Mouse (Mus musculus): ENCODE results near the gene Rnf169. TPM values are rescaled to one million over a fixed set of nuclear protein-coding genes. Genes with fewer than 3 reads are reported as not detected.

The Rnf169 gene
- polyA plus RNA-seq, 1 experiment from 2014 or later: 1.8 TPM

GRCm38 (mm10) chr7:99892351-99892750 is 87.9 kb downstream of the Rnf169 start:
- no peak for TF ChIP-seq EP300 (optimal IDR thresholded peaks at IDR 0.05)
- TF ChIP-seq CTCF (IDR thresholded peaks at IDR 0.05; ENCODE audit: low read depth): no peak
- 72% methylated on average over 2 of the region's 2 CpGs for WGBS
- Histone ChIP-seq H3K4me3 (ENCODE audit: low read depth, low read length) (no peak overlapping the region), H3K4me2 (replicated peaks; ENCODE audit: low read depth) (no peak overlapping the region), H3K9ac (ENCODE audit: low read length) (no peak overlapping the region), H3K4me1 (replicated peaks; ENCODE audit: control insufficient read depth, insufficient read depth) (no peaks in the 10 kb centered on the region), H3K27ac (replicated peaks) (no peak overlapping the region), H3K36me3 (ENCODE audit: control insufficient read depth, insufficient read depth, low read length) (no peaks in the 10 kb centered on the region), H3K9me3 (ENCODE audit: control insufficient read depth, low read length) (no peaks in the 10 kb centered on the region), H3K27me3 (ENCODE audit: control insufficient read depth, insufficient read depth, low read length) (no peaks in the 10 kb centered on the region)
- ATAC-seq (ENCODE audit: low FRiP score, low TSS enrichment): no peak
- DNase-seq (ENCODE audit: low spot score): no peak

GRCm38 (mm10) chr7:99891471-99891870 is 88.8 kb downstream of the Rnf169 start:
- 64% methylated on average over 3 of the region's 3 CpGs for WGBS
- ATAC-seq (ENCODE audit: low FRiP score, low TSS enrichment) (no peak), DNase-seq (ENCODE audit: low spot score) (no peak)
- Histone ChIP-seq H3K9me3 (ENCODE audit: control insufficient read depth, low read length) (no peaks in the 10 kb centered on the region), H3K4me1 (replicated peaks; ENCODE audit: control insufficient read depth, insufficient read depth) (no peaks in the 10 kb centered on the region), H3K9ac (ENCODE audit: low read length) (no peak overlapping the region), H3K27ac (replicated peaks) (no peak overlapping the region), H3K36me3 (ENCODE audit: control insufficient read depth, insufficient read depth, low read length) (no peaks in the 10 kb centered on the region), H3K4me3 (ENCODE audit: low read depth, low read length) (no peak overlapping the region), H3K4me2 (replicated peaks; ENCODE audit: low read depth) (no peak overlapping the region), H3K27me3 (ENCODE audit: control insufficient read depth, insufficient read depth, low read length) (no peaks in the 10 kb centered on the region)
- no peak for TF ChIP-seq EP300 (optimal IDR thresholded peaks at IDR 0.05)
- 0 out of 2 replicates have a peak, but pooled peaks have one; percentile 29 for TF ChIP-seq CTCF (IDR thresholded peaks at IDR 0.05; ENCODE audit: low read depth)

DNA sequence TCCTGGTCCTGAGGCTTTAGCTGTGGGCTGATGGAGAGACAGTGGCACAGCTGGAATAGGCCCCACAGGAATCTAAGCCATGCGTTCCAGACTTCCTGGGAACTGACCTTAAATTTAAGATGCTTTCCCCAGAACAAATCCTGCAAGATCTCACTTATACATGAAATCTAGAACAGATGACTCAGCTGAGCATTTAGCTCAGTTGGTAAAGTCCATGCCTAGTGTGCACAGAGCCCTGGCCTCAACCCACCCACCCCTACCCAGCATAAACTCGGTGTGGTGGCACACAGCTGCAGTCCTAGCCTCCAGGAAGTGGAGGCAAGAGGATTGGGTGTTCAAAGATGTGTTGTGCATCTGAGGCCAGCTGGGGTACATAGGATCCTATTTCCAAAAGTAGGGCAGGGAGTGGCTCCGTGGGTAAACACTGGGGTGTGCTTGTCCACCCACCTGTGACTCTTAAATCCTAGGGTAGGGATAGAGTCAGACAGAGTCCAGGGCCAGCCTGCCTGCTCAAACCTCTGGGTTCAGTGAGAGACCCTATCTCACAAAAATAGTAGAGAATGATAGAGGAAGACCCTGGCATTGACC is 90.0 kb downstream of the Rnf169 start:
- 60% methylated on average over 3 of the region's 3 CpGs for WGBS
- Histone ChIP-seq H3K9ac (ENCODE audit: low read length) (no peak overlapping the region), H3K27me3 (ENCODE audit: control insufficient read depth, insufficient read depth, low read length) (no peaks in the 10 kb centered on the region), H3K4me1 (replicated peaks; ENCODE audit: control insufficient read depth, insufficient read depth) (no peaks in the 10 kb centered on the region), H3K9me3 (ENCODE audit: control insufficient read depth, low read length) (no peaks in the 10 kb centered on the region), H3K27ac (replicated peaks) (no peak overlapping the region), H3K4me2 (replicated peaks; ENCODE audit: low read depth) (no peak overlapping the region), H3K4me3 (ENCODE audit: low read depth, low read length) (no peak overlapping the region), H3K36me3 (ENCODE audit: control insufficient read depth, insufficient read depth, low read length) (no peaks in the 10 kb centered on the region)
- ATAC-seq (ENCODE audit: low FRiP score, low TSS enrichment): no peak
- no peak for DNase-seq (ENCODE audit: low spot score)
- TF ChIP-seq EP300 (optimal IDR thresholded peaks at IDR 0.05): no peak
- no peak for TF ChIP-seq CTCF (IDR thresholded peaks at IDR 0.05; ENCODE audit: low read depth)

- ATAC-seq (ENCODE audit: low FRiP score, low TSS enrichment): peak; percentile 42; the same call in 1 of the 2 replicates
- Histone ChIP-seq H3K27ac (replicated peaks) (no peak overlapping the region), H3K4me2 (replicated peaks; ENCODE audit: low read depth) (no peak overlapping the region), H3K9me3 (ENCODE audit: control insufficient read depth, low read length) (no peaks in the 10 kb centered on the region), H3K4me3 (ENCODE audit: low read depth, low read length) (no peak overlapping the region), H3K27me3 (ENCODE audit: control insufficient read depth, insufficient read depth, low read length) (no peaks in the 10 kb centered on the region), H3K9ac (ENCODE audit: low read length) (no peak overlapping the region), H3K36me3 (ENCODE audit: control insufficient read depth, insufficient read depth, low read length) (no peaks in the 10 kb centered on the region), H3K4me1 (replicated peaks; ENCODE audit: control insufficient read depth, insufficient read depth) (no peaks in the 10 kb centered on the region)
- no peak for TF ChIP-seq EP300 (optimal IDR thresholded peaks at IDR 0.05)
- TF ChIP-seq CTCF (IDR thresholded peaks at IDR 0.05; ENCODE audit: low read depth): peak; percentile 51
- DNase-seq (ENCODE audit: low spot score): no peak
- WGBS: 41% methylated on average over 10 of the region's 10 CpGs
These were observed 90.9 kb downstream of the Rnf169 start for GRCm38 (mm10) chr7:99889175-99889880.

- no peak overlapping the region for H3K4me3 ChIP-seq (ENCODE audit: low read depth, low read length)
- ATAC-seq (ENCODE audit: low FRiP score, low TSS enrichment) (no peak), DNase-seq (ENCODE audit: low spot score) (no peak)
- no peaks in the 10 kb centered on the region for H3K9me3 ChIP-seq (ENCODE audit: control insufficient read depth, low read length)
- H3K27ac ChIP-seq (replicated peaks): no peak overlapping the region
- no peak overlapping the region for H3K9ac ChIP-seq (ENCODE audit: low read length)
- H3K4me1 ChIP-seq (replicated peaks; ENCODE audit: control insufficient read depth, insufficient read depth): no peaks in the 10 kb centered on the region
- no peak overlapping the region for H3K4me2 ChIP-seq (replicated peaks; ENCODE audit: low read depth)
- no peaks in the 10 kb centered on the region for H3K36me3 ChIP-seq (ENCODE audit: control insufficient read depth, insufficient read depth, low read length)
- H3K27me3 ChIP-seq (ENCODE audit: control insufficient read depth, insufficient read depth, low read length): no peaks in the 10 kb centered on the region
- TF ChIP-seq CTCF (IDR thresholded peaks at IDR 0.05; ENCODE audit: low read depth) (no peak), EP300 (optimal IDR thresholded peaks at IDR 0.05) (no peak)
These were observed 92.5 kb downstream of the Rnf169 start for GRCm38 (mm10) chr7:99887743-99888142.

GRCm38 (mm10) chr7:99887230-99887735 is 93.0 kb downstream of the Rnf169 start:
- no peak overlapping the region for H3K4me2 ChIP-seq (replicated peaks; ENCODE audit: low read depth)
- H3K9ac ChIP-seq (ENCODE audit: low read length): no peak overlapping the region
- 63% methylated on average over 2 of the region's 2 CpGs for WGBS
- no peaks in the 10 kb centered on the region for H3K36me3 ChIP-seq (ENCODE audit: control insufficient read depth, insufficient read depth, low read length)
- H3K4me3 ChIP-seq (ENCODE audit: low read depth, low read length): no peak overlapping the region
- no peak overlapping the region for H3K27ac ChIP-seq (replicated peaks)
- no peaks in the 10 kb centered on the region for H3K27me3 ChIP-seq (ENCODE audit: control insufficient read depth, insufficient read depth, low read length)
- ATAC-seq (ENCODE audit: low FRiP score, low TSS enrichment) (no peak), DNase-seq (ENCODE audit: low spot score) (no peak)
- no peaks in the 10 kb centered on the region for H3K4me1 ChIP-seq (replicated peaks; ENCODE audit: control insufficient read depth, insufficient read depth)
- no peaks in the 10 kb centered on the region for H3K9me3 ChIP-seq (ENCODE audit: control insufficient read depth, low read length)
- TF ChIP-seq EP300 (optimal IDR thresholded peaks at IDR 0.05) (no peak), CTCF (IDR thresholded peaks at IDR 0.05; ENCODE audit: low read depth) (no peak)

Measured in stomach, postnatal 0 days (tissue).